ENCODE assay signal across 8 mouse cellular contexts in the genomic region with DNA sequence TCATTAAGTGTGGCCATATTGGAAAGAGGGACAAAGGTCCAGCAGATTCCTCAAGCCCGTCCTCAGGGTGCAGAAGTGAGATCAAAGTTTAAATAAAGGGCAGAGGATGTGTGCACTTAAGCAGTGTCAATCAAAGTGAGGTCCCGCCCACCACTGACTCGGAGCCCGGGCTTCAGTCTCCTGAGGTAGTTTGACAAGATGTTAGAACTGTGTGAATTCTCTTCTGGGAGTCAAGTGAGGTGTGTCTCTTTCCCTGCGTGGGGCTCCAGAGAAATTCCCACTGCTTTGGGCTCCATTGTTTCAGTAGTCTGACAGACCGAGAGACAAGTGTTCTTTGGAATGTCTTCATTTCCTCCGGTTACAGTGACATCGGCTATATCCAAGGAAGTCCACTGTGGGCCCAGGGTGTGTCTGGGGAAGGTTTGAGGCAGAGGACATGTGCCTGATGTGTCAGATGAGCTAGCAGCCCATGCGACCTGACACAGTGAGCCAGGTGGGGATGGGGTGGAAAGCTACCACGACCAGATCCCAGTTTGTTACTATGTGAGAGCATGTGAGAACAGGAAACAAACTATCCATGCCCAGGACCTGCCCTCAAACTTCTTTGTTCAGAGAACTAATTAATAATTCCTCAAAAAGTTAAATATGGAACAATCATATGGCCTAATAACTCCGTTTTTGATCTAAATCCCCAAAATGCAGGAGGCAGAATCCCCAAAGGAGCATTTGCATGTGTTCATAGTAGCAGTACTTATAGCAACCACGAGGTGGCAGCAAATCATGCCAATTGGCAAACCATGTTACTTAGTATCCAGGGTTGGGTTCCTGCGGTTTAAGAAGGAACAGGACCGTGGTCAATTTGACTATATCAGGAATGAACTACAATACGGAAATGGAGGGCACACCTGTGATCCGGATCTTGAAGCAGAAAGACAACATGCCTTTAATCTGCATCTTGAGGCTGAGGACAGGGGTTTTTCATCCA. TPM values are rescaled to one million over a fixed set of nuclear protein-coding genes. Genes with fewer than 3 reads are reported as not detected.
DNase-seq lines count a peak whose midpoint lies in the region; ATAC-seq and TF ChIP-seq lines count a peak whose summit lies in the region.

No protein-coding gene starts in this region.

- H3K9ac ChIP-seq in embryonic facial prominence, embryonic 11.5 days (replicated peaks; ENCODE audit: low read length), result no peak overlapping the region
- H3K9ac ChIP-seq in kidney, embryonic 14.5 days (ENCODE audit: low read depth, low read length), result no peak overlapping the region
- H3K9ac ChIP-seq in limb, embryonic 15.5 days, result no peak overlapping the region
- H3K9ac ChIP-seq in midbrain, postnatal 0 days (replicated peaks; ENCODE audit: low read length, poor library complexity, severe bottlenecking), result no peak overlapping the region

- H3K27ac ChIP-seq in embryonic facial prominence, embryonic 11.5 days (replicated peaks; ENCODE audit: low read depth, low read length), result no peak overlapping the region
- H3K27ac ChIP-seq in kidney, embryonic 14.5 days (ENCODE audit: low read depth, low read length), result no peak overlapping the region
- H3K27ac ChIP-seq in limb, embryonic 15.5 days, result no peak overlapping the region
- no peak overlapping the region for H3K27ac ChIP-seq in midbrain, postnatal 0 days (ENCODE audit: low read depth, low read length)

- no peaks in the 10 kb centered on the region for H3K36me3 ChIP-seq in embryonic facial prominence, embryonic 11.5 days (replicated peaks; ENCODE audit: control insufficient read depth, insufficient read depth, low read depth, low read length)
- no peaks in the 10 kb centered on the region for H3K36me3 ChIP-seq in kidney, embryonic 14.5 days (ENCODE audit: control insufficient read depth, insufficient read depth, low read length)
- H3K36me3 ChIP-seq in limb, embryonic 15.5 days, result no peaks in the 10 kb centered on the region
- H3K36me3 ChIP-seq in midbrain, postnatal 0 days (ENCODE audit: insufficient read depth, low read length), result no peaks in the 10 kb centered on the region

- H3K9me3 ChIP-seq in embryonic facial prominence, embryonic 11.5 days (replicated peaks; ENCODE audit: control insufficient read depth, low read length), result no peaks in the 10 kb centered on the region
- H3K9me3 ChIP-seq in kidney, embryonic 14.5 days (ENCODE audit: control insufficient read depth, low read length), result no peaks in the 10 kb centered on the region
- H3K9me3 ChIP-seq in limb, embryonic 15.5 days, result no peaks in the 10 kb centered on the region
- H3K9me3 ChIP-seq in midbrain, postnatal 0 days (ENCODE audit: low read length), result no peaks in the 10 kb centered on the region

- H3K4me3 ChIP-seq in embryonic facial prominence, embryonic 11.5 days (ENCODE audit: low read depth, low read length), result no peak overlapping the region
- H3K4me3 ChIP-seq in kidney, embryonic 14.5 days (ENCODE audit: low read length), result no peak overlapping the region
- no peak overlapping the region for H3K4me3 ChIP-seq in limb, embryonic 15.5 days
- no peak overlapping the region for H3K4me3 ChIP-seq in midbrain, postnatal 0 days (ENCODE audit: low read depth, low read length)

- peak; percentile 97 for TF ChIP-seq CTCF in midbrain, postnatal 0 days (IDR thresholded peaks at IDR 0.05)

- WGBS in embryonic facial prominence, embryonic 11.5 days, result 42% methylated on average over 16 of the region's 16 CpGs
- 41% methylated on average over 16 of the region's 16 CpGs for WGBS in kidney, embryonic 14.5 days
- 36% methylated on average over 16 of the region's 16 CpGs for WGBS in limb, embryonic 15.5 days
- 38% methylated on average over 16 of the region's 16 CpGs for WGBS in midbrain, postnatal 0 days

- H3K4me1 ChIP-seq in embryonic facial prominence, embryonic 11.5 days (ENCODE audit: control insufficient read depth, insufficient read depth, low read length), result no peaks in the 10 kb centered on the region
- no peaks in the 10 kb centered on the region for H3K4me1 ChIP-seq in kidney, embryonic 14.5 days (ENCODE audit: control insufficient read depth, insufficient read depth, low read length)
- H3K4me1 ChIP-seq in limb, embryonic 15.5 days, result peaks cover 3% of the 10 kb centered on the region
- H3K4me1 ChIP-seq in midbrain, postnatal 0 days (ENCODE audit: insufficient read depth, low read length), result no peaks in the 10 kb centered on the region

- peak; percentile 56 for ATAC-seq in embryonic facial prominence, embryonic 11.5 days (replicated peaks; ENCODE audit: insufficient number of reproducible peaks, low FRiP score, low TSS enrichment, low read depth)
- ATAC-seq in kidney, embryonic 14.5 days (ENCODE audit: low FRiP score, low TSS enrichment), result peak; percentile 58; the same call in 1 of the 2 replicates
- no peak for ATAC-seq in limb, embryonic 15.5 days (ENCODE audit: insufficient number of reproducible peaks, low FRiP score, low TSS enrichment, low read depth)
- ATAC-seq in midbrain, postnatal 0 days (ENCODE audit: low FRiP score), result no peak

- DNase-seq in 416B (ENCODE audit: low read depth), result peak; percentile 84
- DNase-seq in adrenal gland, postnatal 25 days, result peak; percentile 71
- peak; percentile 94 for DNase-seq in embryonic facial prominence, embryonic 11.5 days (ENCODE audit: low spot score)
- DNase-seq in heart, adult 9 months (ENCODE audit: low spot score in 2 of 2), result peak; percentile 65 to 84
- DNase-seq in midbrain, postnatal 0 days (ENCODE audit: low spot score), result peak; percentile 93
- peak; percentile 51 to 68 for DNase-seq in spleen, postnatal 36 days (ENCODE audit: low spot score in 2 of 2)

- H3K27me3 ChIP-seq in embryonic facial prominence, embryonic 11.5 days (ENCODE audit: control insufficient read depth, insufficient read depth, low read length), result no peaks in the 10 kb centered on the region
- no peaks in the 10 kb centered on the region for H3K27me3 ChIP-seq in kidney, embryonic 14.5 days (ENCODE audit: control insufficient read depth, insufficient read depth, low read length)
- H3K27me3 ChIP-seq in limb, embryonic 15.5 days, result no peaks in the 10 kb centered on the region
- no peaks in the 10 kb centered on the region for H3K27me3 ChIP-seq in midbrain, postnatal 0 days (ENCODE audit: insufficient read depth, low read length)

- no peak overlapping the region for H3K4me2 ChIP-seq in embryonic facial prominence, embryonic 11.5 days (ENCODE audit: low read depth, low read length)
- H3K4me2 ChIP-seq in kidney, embryonic 14.5 days (replicated peaks; ENCODE audit: low read depth, low read length), result 0 out of 2 replicates have a peak overlapping the region, but pooled peaks have one; percentile 3
- H3K4me2 ChIP-seq in limb, embryonic 15.5 days, result peak overlapping the region; percentile 17; the same call in 1 of the 2 replicates
- 0 out of 2 replicates have a peak overlapping the region, but pooled peaks have one; percentile 9 for H3K4me2 ChIP-seq in midbrain, postnatal 0 days (ENCODE audit: low read depth, low read length, poor library complexity, severe bottlenecking)

RNA-seq across cellular contexts. Expression of a gene that starts 19.6 kb away (rescaled TPM):
- total RNA-seq in adrenal gland, postnatal 25 days (2021), result 59.2 and 76.0 TPM in 2 replicates
- polyA plus RNA-seq in embryonic facial prominence, embryonic 11.5 days (2014; fragmentation: Nextera tagmentation; extraction: Ambion mirVana), result 48.7 and 50.0 TPM in 2 replicates
- polyA plus RNA-seq in kidney, embryonic 14.5 days (2014; fragmentation: Nextera tagmentation; extraction: Ambion mirVana), result 23.6 and 43.9 TPM in 2 replicates
- 50.4 and 57.1 TPM in 2 replicates for polyA plus RNA-seq in limb, embryonic 15.5 days (2015; fragmentation: Nextera tagmentation; extraction: Ambion mirVana)
- total RNA-seq in midbrain, postnatal 0 days (2014; rRNA removed), result 33.7 and 35.2 TPM in 2 replicates
- polyA plus RNA-seq in midbrain, postnatal 0 days (2015; fragmentation: Nextera tagmentation; extraction: Ambion mirVana), result 32.6 and 37.3 TPM in 2 replicates

Comparison
In these comparisons a context has a peak if more than half of its experiments do, and no peak if none do; other contexts are left out.
1. ATAC-seq: peak in embryonic facial prominence, embryonic 11.5 days (single experiment) and kidney, embryonic 14.5 days (single experiment); none in limb, embryonic 15.5 days (single experiment) and midbrain, postnatal 0 days (single experiment).
2. Peak in every context shown above with its lines, with median percentiles within 50 percentile points of each other: DNase-seq.